Mouse (Mus musculus) forebrain, embryonic 11.5 days (tissue): ENCODE results near the gene Arid1a. TPM values are rescaled to one million over a fixed set of nuclear protein-coding genes. Genes with fewer than 3 reads are reported as not detected.

Source experiments
- ATAC-seq: fragments of 200-750 bp; cut with Nextera tagmentation; replicated peaks from 2 replicates; pipeline ENCODE4 v1.8.0; 2017; ENCODE audit warnings: moderate TSS enrichment; ENCODE audit not compliant: low FRiP score
- DNase-seq: peaks from one replicate; pipeline ENCODE4 v3.0.0-alpha.2; 2017; ENCODE audit warnings: low spot score
- H3K27ac ChIP-seq: fragments of 300-500 bp; sonication (generic); 2 replicates; pipeline ENCODE4 v1.5.1; 2014; ENCODE audit warnings: low read depth, low read length
- H3K27me3 ChIP-seq: fragments of 300-500 bp; sonication (generic); 2 replicates; pipeline ENCODE4 v1.6.1; 2014; ENCODE audit warnings: mild to moderate bottlenecking, low read length, mixed read lengths; ENCODE audit not compliant: control insufficient read depth, insufficient read depth
- H3K36me3 ChIP-seq: fragments of 300-500 bp; sonication (generic); 2 replicates; pipeline ENCODE4 v1.6.1; 2014; ENCODE audit warnings: mild to moderate bottlenecking, low read length, moderate library complexity, mixed read lengths; ENCODE audit not compliant: control insufficient read depth, insufficient read depth
- H3K4me1 ChIP-seq: fragments of 300-500 bp; sonication (generic); replicated peaks from 2 replicates; pipeline ENCODE4 v1.6.1; 2014; ENCODE audit warnings: low read length, mixed read lengths; ENCODE audit not compliant: control insufficient read depth, insufficient read depth
- H3K4me2 ChIP-seq: fragments of 300-500 bp; sonication (generic); 2 replicates; pipeline ENCODE4 v1.6.1; 2014; ENCODE audit warnings: low read depth, mild to moderate bottlenecking, low read length, moderate library complexity, mixed read lengths; ENCODE audit not compliant: severe bottlenecking
- H3K4me3 ChIP-seq: fragments of 300-500 bp; sonication (generic); 2 replicates; pipeline ENCODE4 v1.5.1; 2014; ENCODE audit warnings: low read depth, low read length
- H3K9ac ChIP-seq: fragments of 300-500 bp; sonication (generic); 2 replicates; pipeline ENCODE4 v1.6.1; 2014; ENCODE audit warnings: low read length
- H3K9me3 ChIP-seq: fragments of 300-500 bp; sonication (generic); 2 replicates; pipeline ENCODE4 v1.6.1; 2016; ENCODE audit warnings: low read length, mixed read lengths; ENCODE audit not compliant: control insufficient read depth
- WGBS: fragments of 180-500 bp; shearing (Covaris S2); extraction: QIAGEN DNeasy Blood & Tissue Kit; methylation state at CpG from one replicate; pipeline ENCODE4 v1.1.7; 2014; 5-methylcytosine and 5-hydroxymethylcytosine counted together
- polyA plus RNA-seq: library from polyadenylated mRNA; unstranded; fragments of >200 nt; fragmentation: Nextera tagmentation; extraction: Ambion mirVana; gene quantifications from 2 replicates; pipeline ENCODE4 v1.2.1, GENCODE M21; 2014

Gene Arid1a
- polyA plus RNA-seq: 54.2 and 56.6 TPM in 2 replicates

DNA sequence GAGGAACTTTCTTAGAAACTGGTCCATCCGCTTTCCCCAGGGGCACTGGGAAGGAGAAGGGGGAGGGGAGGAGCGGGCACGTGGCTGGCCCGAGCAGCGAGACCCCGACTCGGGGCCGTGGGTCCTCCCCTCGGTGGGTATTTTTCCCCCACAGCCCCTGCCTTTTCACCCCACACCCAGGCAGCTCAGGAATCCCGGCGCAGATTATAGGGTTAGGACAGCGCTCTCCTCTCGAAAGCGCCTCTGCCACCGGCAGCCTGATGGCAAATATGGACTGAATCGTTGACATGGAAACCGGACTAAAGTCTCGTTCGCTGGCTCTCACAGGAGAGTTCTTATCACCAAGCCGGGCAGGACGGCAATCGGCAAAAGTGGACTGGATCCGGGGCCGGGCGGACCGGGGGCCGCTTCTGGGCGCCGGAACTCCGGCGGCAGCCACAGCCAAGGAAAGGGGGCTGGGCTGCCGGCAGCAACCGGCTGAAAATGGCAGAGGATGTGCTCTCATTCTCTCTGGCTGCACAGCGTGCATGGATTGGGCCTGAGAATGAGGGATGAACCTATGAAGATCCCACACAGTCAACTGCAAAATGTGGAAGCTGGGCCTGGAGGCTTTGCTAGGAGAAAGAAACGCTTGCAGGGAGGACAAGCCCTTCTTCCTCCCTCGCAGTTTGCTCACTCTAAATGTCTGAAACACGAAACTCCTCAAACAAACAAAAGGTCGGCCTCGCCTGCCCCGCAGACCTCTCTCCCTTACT lies at the start of gene Arid1a:
Gene Arid1a, minus strand, starts transcription at position 256 of the 755 bp plus-strand sequence.
- Histone ChIP-seq H3K4me2 (peak within 1 kb of the TSS; percentile 79), H3K27me3 (no peaks in the 10 kb centered on the region), H3K4me3 (peak within 1 kb of the TSS; percentile 100), H3K9me3 (no peaks in the 10 kb centered on the region), H3K9ac (peak within 1 kb of the TSS; percentile 100), H3K4me1 (peaks cover 16% of the 10 kb centered on the region), H3K36me3 (no peaks in the 10 kb centered on the region), H3K27ac (peak within 1 kb of the TSS; percentile 99)
- DNase-seq (peak; percentile 98), ATAC-seq (peak; percentile 60)
- WGBS: under 1% methylated on average over 40 of the region's 40 CpGs

DNA sequence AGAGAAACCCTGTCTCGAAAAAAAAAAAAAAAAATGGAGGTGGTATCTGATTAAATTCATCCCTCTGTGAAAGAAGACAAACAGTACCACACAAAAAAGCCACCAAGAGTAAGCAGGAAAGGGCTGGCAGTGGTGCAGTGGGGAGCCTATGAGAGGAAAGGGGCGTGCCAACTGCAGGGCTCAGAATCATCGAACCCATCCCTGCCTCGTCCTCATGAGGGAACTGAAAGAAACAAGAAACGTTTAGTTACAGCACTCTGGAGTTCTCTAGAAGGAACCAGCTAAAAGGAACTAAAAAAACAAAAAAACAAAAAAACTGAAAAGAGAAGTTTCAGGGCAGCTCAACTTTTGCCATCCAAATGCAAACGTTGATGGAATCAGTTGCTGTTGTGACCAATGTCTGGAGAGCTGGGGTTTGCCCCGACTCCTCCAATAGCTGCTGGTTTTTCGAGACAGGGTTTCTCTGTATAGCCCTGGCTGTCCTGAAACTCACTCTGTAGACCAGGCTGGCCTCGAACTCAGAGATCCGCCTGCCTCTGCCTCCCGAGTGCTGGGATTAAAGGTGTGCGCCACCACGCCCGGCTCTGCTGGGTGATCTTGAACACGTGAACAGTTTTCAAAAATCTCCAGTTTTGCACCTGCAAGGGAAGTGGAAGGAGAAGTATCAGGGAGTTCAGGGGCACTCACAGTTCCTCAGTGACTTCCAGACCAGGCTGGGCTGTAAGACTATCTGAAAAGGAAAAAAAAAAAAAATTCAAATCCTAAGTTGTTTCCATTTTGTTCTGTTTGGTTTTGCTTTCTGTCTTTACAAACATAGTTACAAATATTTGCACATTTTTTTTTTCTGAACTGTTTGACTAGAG lies 48.1 kb upstream of the Arid1a start:
- H3K4me1 ChIP-seq: no peaks in the 10 kb centered on the region
- H3K4me3 ChIP-seq: no peak overlapping the region
- no peaks in the 10 kb centered on the region for H3K9me3 ChIP-seq
- no peak overlapping the region for H3K4me2 ChIP-seq
- no peaks in the 10 kb centered on the region for H3K36me3 ChIP-seq
- H3K9ac ChIP-seq: no peak overlapping the region
- no peak for ATAC-seq
- no peaks in the 10 kb centered on the region for H3K27me3 ChIP-seq
- WGBS: 77% methylated on average over 15 of the region's 15 CpGs
- DNase-seq: no peak
- no peak overlapping the region for H3K27ac ChIP-seq

DNA sequence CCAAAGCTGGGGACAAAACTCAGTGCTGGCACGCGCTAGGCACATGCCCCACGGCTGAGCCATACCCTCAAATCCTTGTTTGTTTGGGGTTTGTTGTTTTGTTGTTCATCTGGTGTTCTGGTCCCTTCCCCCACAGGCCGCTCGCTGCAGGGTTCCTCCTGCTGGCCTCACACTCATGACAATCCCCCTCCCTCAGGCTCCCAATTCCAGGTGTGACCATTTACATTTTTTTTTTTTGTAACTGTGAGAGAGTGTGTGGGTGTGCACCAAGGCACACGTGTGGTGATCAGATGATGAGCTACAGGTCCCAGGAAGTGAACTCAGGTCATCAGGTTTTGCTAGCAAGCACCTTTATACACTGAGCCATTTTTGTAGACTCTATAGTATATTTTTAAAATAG lies 44.0 kb upstream of the Arid1a start:
- Histone ChIP-seq H3K27ac (no peak overlapping the region), H3K4me2 (no peak overlapping the region), H3K36me3 (no peaks in the 10 kb centered on the region), H3K4me1 (no peaks in the 10 kb centered on the region), H3K4me3 (no peak overlapping the region), H3K9ac (no peak overlapping the region), H3K9me3 (no peaks in the 10 kb centered on the region), H3K27me3 (no peaks in the 10 kb centered on the region)
- ATAC-seq: no peak
- WGBS: 37% methylated on average over 3 of the region's 6 CpGs
- no peak for DNase-seq

DNA sequence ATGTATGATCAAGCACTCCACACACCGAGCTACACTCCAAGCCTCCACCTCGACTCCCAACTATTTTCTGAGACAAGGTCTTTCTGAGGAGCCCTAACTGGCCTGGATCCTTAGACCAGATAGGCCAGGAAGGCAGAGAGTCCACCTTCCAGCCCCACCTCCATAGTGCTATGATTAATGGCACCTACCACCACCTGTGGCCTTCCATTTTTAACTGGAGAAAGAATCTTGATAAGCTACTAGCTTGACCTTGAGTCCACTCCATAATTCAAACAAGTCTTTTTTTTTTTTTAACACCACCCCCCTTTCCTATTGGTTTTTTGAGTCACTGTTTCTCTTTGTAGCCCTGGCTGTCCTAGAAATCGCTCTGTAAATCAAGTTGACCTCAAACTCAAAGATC lies 36.7 kb upstream of the Arid1a start:
- no peak for ATAC-seq
- H3K9ac ChIP-seq: no peak overlapping the region
- WGBS: 95% methylated on average over 3 of the region's 3 CpGs

DNA sequence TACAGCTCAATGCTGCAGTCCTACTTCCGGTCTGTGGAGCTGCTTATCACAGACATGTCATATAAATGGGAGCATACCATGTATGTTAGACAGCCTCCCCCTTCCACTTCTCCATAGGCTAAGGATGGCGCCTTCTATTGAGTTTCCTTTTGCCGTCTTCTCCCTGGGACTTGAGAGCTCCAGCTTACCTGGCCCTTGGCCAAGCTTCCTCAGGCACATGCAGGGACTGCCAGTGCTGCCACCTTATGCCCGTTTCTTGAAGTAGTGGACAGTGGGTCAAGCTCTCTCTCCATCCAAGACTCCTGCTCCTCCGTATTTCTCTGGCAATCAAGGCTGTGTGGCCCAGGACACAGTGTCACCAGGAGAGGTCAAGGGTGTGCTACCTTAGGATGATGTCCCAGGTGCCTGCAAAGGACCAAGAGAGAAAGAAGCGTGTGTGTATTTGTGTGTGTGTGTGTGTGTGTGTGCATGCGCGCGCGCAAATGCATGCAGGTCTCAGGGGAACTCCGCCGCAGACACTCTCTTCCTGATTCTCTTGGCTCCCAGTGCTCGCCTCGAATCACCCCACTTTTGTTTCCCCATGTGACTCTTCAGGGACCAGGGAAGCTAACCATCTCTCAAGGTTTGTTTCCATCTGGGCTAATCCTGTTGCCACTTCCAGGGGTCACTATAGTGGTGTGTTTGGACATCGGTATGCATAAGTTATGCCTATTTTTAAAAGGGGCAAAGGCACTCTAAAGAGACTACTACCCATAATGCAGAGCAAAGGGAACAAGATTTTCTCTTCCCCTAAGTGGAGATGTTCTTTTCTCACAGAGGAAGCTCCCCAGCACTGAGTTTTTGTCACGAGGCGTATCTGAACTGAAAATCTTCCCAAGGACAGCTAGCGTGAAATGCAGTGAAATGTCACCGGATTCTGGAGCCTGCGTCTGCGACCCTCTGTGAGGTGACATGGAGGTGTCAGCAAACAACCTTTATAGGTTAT lies 18.3 kb upstream of the Arid1a start:
- no peaks in the 10 kb centered on the region for H3K36me3 ChIP-seq
- ATAC-seq (no peak), DNase-seq (no peak)
- no peak overlapping the region for H3K9ac ChIP-seq
- no peaks in the 10 kb centered on the region for H3K9me3 ChIP-seq
- H3K4me1 ChIP-seq: no peaks in the 10 kb centered on the region
- H3K27ac ChIP-seq: no peak overlapping the region
- no peaks in the 10 kb centered on the region for H3K27me3 ChIP-seq
- H3K4me3 ChIP-seq: no peak overlapping the region
- no peak overlapping the region for H3K4me2 ChIP-seq
- 87% methylated on average over 21 of the region's 21 CpGs for WGBS

More for the DNA sequence above, 36.7 kb upstream of the Arid1a start:
- Histone ChIP-seq H3K9me3 (no peaks in the 10 kb centered on the region), H3K27me3 (no peaks in the 10 kb centered on the region), H3K36me3 (no peaks in the 10 kb centered on the region), H3K4me3 (no peak overlapping the region), H3K4me1 (no peaks in the 10 kb centered on the region), H3K4me2 (no peak overlapping the region), H3K27ac (no peak overlapping the region)
- no peak for DNase-seq

DNA sequence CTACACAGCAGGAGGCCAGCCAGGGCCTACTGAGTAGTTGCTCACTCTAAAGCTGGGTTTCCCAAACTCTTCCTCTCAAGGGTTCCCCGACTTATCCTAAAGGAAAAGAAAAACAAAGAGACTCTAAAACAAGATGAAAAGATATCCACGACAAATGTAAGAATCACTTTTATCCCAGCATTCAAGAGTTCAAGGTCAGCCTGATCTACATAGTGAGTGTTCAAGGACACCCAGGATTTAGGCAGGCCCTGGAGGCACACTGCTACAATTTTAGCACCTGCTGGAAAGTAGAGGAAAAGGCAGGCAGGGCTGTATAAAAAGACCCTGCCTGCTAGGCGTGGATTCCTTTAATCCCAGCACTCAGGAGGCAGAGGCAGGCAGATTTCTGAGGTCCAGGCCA lies 12.6 kb upstream of the Arid1a start:
- Histone ChIP-seq H3K4me3 (no peak overlapping the region), H3K27me3 (no peaks in the 10 kb centered on the region), H3K4me1 (no peaks in the 10 kb centered on the region), H3K9me3 (no peaks in the 10 kb centered on the region), H3K27ac (no peak overlapping the region), H3K36me3 (no peaks in the 10 kb centered on the region), H3K4me2 (no peak overlapping the region), H3K9ac (no peak overlapping the region)
- 83% methylated on average over 3 of the region's 3 CpGs for WGBS
- DNase-seq (no peak), ATAC-seq (no peak)

DNA sequence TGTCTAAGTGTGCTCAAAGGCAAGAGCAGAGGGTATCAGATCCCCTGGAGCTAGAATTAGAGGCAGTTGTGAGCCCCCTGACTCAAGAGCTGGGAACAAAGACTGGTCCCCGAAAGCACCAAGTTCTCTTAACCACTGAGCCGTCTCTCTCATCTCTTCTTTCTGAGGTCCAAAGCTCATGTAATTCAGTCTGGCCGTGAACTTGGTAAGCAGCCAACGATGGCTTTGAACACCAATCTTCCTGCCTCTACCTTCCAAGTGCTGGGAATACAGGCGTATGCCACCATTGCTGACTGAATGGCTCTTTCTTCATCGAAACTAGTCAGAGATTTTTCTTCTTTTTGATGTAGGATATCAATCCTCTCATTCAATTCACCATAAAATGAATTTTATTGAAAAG lies 6.5 kb upstream of the Arid1a start:
- Histone ChIP-seq H3K9me3 (no peaks in the 10 kb centered on the region), H3K9ac (no peak overlapping the region), H3K4me3 (no peak overlapping the region), H3K27ac (no peak overlapping the region), H3K27me3 (no peaks in the 10 kb centered on the region), H3K36me3 (no peaks in the 10 kb centered on the region), H3K4me1 (no peaks in the 10 kb centered on the region), H3K4me2 (no peak overlapping the region)
- ATAC-seq (no peak), DNase-seq (no peak)
- WGBS: 70% methylated on average over 6 of the region's 6 CpGs

DNA sequence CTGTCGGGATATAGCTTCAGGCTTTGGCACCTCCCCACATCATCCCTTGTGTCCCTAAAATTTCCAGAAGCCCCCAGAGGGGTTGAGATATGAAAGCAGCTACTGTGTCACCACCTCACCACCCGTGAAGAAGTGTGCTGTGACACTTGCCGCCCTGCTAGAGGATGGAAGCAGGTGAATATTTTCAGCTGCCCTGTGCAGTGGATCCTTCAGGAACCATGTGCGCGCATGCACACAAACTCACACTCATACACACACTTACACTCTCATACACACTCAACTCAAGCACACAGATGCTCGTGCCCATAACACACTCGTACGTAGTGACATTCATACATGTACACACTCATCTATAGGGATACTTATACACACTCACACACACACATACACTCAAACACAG lies 3.1 kb upstream of the Arid1a start:
- DNase-seq (no peak), ATAC-seq (no peak)
- no peaks in the 10 kb centered on the region for H3K36me3 ChIP-seq
- peaks cover 16% of the 10 kb centered on the region for H3K4me1 ChIP-seq
- no peak overlapping the region for H3K4me2 ChIP-seq
- no peak overlapping the region for H3K9ac ChIP-seq
- WGBS: 90% methylated on average over 8 of the region's 8 CpGs
- no peak overlapping the region for H3K27ac ChIP-seq
- H3K4me3 ChIP-seq: no peak overlapping the region
- no peaks in the 10 kb centered on the region for H3K9me3 ChIP-seq
- H3K27me3 ChIP-seq: no peaks in the 10 kb centered on the region
